1 mouse cellular context compared by ENCODE assay signal in the genomic region with DNA sequence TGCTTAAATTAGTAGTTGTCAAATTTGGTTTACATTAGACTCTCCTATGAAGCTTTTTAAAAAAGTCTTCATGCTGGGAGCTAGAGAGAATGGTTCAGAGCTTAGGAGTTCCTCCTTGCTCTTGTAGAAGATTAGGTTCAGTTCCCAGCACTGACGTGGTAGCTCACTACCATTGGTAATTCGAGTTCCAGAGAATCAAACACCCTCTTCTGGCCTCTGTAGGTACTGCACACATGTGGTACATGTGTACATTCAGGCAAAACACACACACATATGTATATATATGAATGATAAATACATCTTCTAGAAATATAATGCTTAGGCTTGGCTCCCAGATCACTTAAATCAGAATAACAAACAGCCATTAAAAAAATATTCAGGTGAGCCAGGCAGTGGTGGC.
TF ChIP-seq lines count a peak whose summit lies in the region.

No protein-coding gene starts in this region.

TF ChIP-seq in MEL, 35 proteins besides CTCF, POLR2A, EP300 and RAD21 (continued from another document):
- peak; percentile 44 for TF ChIP-seq SMC3 (IDR thresholded peaks at IDR 0.05; ENCODE audit: low read depth, low read length)
